Mouse (Mus musculus) small intestine, adult 2 months (tissue): Measurements from ENCODE around the gene Cntln.

Experiments used
- CTCF ChIP-seq: fragments of 200-500 bp; IDR thresholded peaks from 2 replicates; pipeline ENCODE4 v1.5.1; 2012; ENCODE audit warnings: low read depth, mild to moderate bottlenecking, control low read depth, inconsistent platforms, low read length, moderate library complexity, mixed read lengths; ENCODE audit not compliant: insufficient replicate concordance, insufficient read length; ENCODE audit errors: extremely low read depth
- POLR2A ChIP-seq: fragments of 200-500 bp; IDR thresholded peaks from 2 replicates; pipeline ENCODE4 v1.6.1; 2012; ENCODE audit warnings: low read depth, mild to moderate bottlenecking, control low read depth, inconsistent platforms, low read length, moderate library complexity

DNA sequence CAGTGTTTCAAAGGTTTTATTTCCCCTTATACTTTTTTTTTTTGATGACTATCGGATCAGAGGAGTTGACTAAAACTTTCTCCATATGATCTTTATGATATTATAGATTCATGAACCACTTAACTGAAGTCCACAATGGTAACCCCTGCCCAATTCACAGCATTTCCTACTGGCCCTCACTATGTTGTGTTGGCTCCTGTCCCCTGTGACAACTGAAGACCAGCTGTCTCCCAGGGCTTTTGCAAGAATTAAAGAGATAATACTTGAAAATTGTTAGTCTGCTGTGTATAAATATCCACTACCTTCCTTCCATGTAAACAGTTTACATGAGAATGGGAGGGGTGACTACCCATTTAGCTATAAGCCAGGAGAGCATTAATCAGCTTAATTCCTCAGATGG, 270.3 kb downstream of the Cntln start:
- TF ChIP-seq CTCF, result no peak
- no peak for TF ChIP-seq POLR2A
